Mouse (Mus musculus): ENCODE measurements around the gene Nxn. TPM values are rescaled to one million over a fixed set of nuclear protein-coding genes. Genes with fewer than 3 reads are reported as not detected.

Nxn gene
- polyA plus RNA-seq, 1 experiment from 2014 or later = 26.0 TPM

GRCm38 (mm10) chr11:76372534-76372933, 26.4 kb downstream of the Nxn start:
- H3K27me3 ChIP-seq (ENCODE audit: insufficient read depth, low read length) = no peaks in the 10 kb centered on the region
- no peak for ATAC-seq (replicated peaks; ENCODE audit: low FRiP score, low read depth)
- no peak overlapping the region for H3K27ac ChIP-seq
- no peaks in the 10 kb centered on the region for H3K36me3 ChIP-seq (ENCODE audit: insufficient read depth, low read length)
- WGBS = 42% methylated on average over 6 of the region's 6 CpGs
- DNase-seq (ENCODE audit: low spot score) = no peak
- peaks cover 29% of the 10 kb centered on the region for H3K4me1 ChIP-seq (replicated peaks; ENCODE audit: insufficient read depth, low read length)
- H3K4me3 ChIP-seq (replicated peaks; ENCODE audit: low read depth, low read length) = no peak overlapping the region
- no peak overlapping the region for H3K4me2 ChIP-seq (ENCODE audit: low read length)
- H3K9ac ChIP-seq (ENCODE audit: low read depth, low read length) = no peak overlapping the region
- TF ChIP-seq CTCF (IDR thresholded peaks at IDR 0.05; ENCODE audit: low read depth) = no peak
- H3K9me3 ChIP-seq (replicated peaks; ENCODE audit: low read length) = no peaks in the 10 kb centered on the region

GRCm38 (mm10) chr11:76372120-76372519, 26.8 kb downstream of the Nxn start:
- no peak overlapping the region for H3K9ac ChIP-seq (ENCODE audit: low read depth, low read length)
- peaks cover 29% of the 10 kb centered on the region for H3K4me1 ChIP-seq (replicated peaks; ENCODE audit: insufficient read depth, low read length)
- no peaks in the 10 kb centered on the region for H3K27me3 ChIP-seq (ENCODE audit: insufficient read depth, low read length)
- WGBS = 53% methylated on average over 2 of the region's 2 CpGs
- H3K4me2 ChIP-seq (ENCODE audit: low read length) = no peak overlapping the region
- no peak for TF ChIP-seq CTCF (IDR thresholded peaks at IDR 0.05; ENCODE audit: low read depth)
- no peak overlapping the region for H3K4me3 ChIP-seq (replicated peaks; ENCODE audit: low read depth, low read length)
- H3K36me3 ChIP-seq (ENCODE audit: insufficient read depth, low read length) = no peaks in the 10 kb centered on the region
- DNase-seq (ENCODE audit: low spot score) = no peak
- no peak for ATAC-seq (replicated peaks; ENCODE audit: low FRiP score, low read depth)
- H3K27ac ChIP-seq = no peak overlapping the region
- H3K9me3 ChIP-seq (replicated peaks; ENCODE audit: low read length) = no peaks in the 10 kb centered on the region

- DNase-seq (ENCODE audit: low spot score) = no peak
- Histone ChIP-seq H3K4me2 (ENCODE audit: low read length) (no peak overlapping the region), H3K9me3 (replicated peaks; ENCODE audit: low read length) (no peaks in the 10 kb centered on the region), H3K4me1 (replicated peaks; ENCODE audit: insufficient read depth, low read length) (peaks cover 23% of the 10 kb centered on the region), H3K36me3 (ENCODE audit: insufficient read depth, low read length) (no peaks in the 10 kb centered on the region), H3K27ac (no peak overlapping the region), H3K4me3 (replicated peaks; ENCODE audit: low read depth, low read length) (no peak overlapping the region), H3K27me3 (ENCODE audit: insufficient read depth, low read length) (no peaks in the 10 kb centered on the region), H3K9ac (ENCODE audit: low read depth, low read length) (no peak overlapping the region)
- no peak for ATAC-seq (replicated peaks; ENCODE audit: low FRiP score, low read depth)
- TF ChIP-seq CTCF (IDR thresholded peaks at IDR 0.05; ENCODE audit: low read depth) = no peak
These were observed 28.4 kb downstream of the Nxn start for GRCm38 (mm10) chr11:76370491-76370890.

- TF ChIP-seq CTCF (IDR thresholded peaks at IDR 0.05; ENCODE audit: low read depth) = no peak
- Histone ChIP-seq H3K9ac (ENCODE audit: low read depth, low read length) (no peak overlapping the region), H3K27me3 (ENCODE audit: insufficient read depth, low read length) (no peaks in the 10 kb centered on the region), H3K27ac (no peak overlapping the region), H3K4me1 (replicated peaks; ENCODE audit: insufficient read depth, low read length) (peaks cover 12% of the 10 kb centered on the region), H3K36me3 (ENCODE audit: insufficient read depth, low read length) (no peaks in the 10 kb centered on the region), H3K9me3 (replicated peaks; ENCODE audit: low read length) (no peaks in the 10 kb centered on the region), H3K4me3 (replicated peaks; ENCODE audit: low read depth, low read length) (no peak overlapping the region), H3K4me2 (ENCODE audit: low read length) (no peak overlapping the region)
- no peak for ATAC-seq (replicated peaks; ENCODE audit: low FRiP score, low read depth)
- no peak for DNase-seq (ENCODE audit: low spot score)
- WGBS = 89% methylated on average over 15 of the region's 15 CpGs
These were observed 32.2 kb downstream of the Nxn start for GRCm38 (mm10) chr11:76366720-76367119.

- DNase-seq (ENCODE audit: low spot score) (no peak), ATAC-seq (replicated peaks; ENCODE audit: low FRiP score, low read depth) (no peak)
- H3K27me3 ChIP-seq (ENCODE audit: insufficient read depth, low read length) = no peaks in the 10 kb centered on the region
- peak overlapping the region; percentile 26 for H3K27ac ChIP-seq
- no peaks in the 10 kb centered on the region for H3K9me3 ChIP-seq (replicated peaks; ENCODE audit: low read length)
- WGBS = 61% methylated on average over 5 of the region's 5 CpGs
- H3K4me1 ChIP-seq (replicated peaks; ENCODE audit: insufficient read depth, low read length) = peaks cover 12% of the 10 kb centered on the region
- TF ChIP-seq CTCF (IDR thresholded peaks at IDR 0.05; ENCODE audit: low read depth) = no peak
- H3K4me3 ChIP-seq (replicated peaks; ENCODE audit: low read depth, low read length) = no peak overlapping the region
- no peaks in the 10 kb centered on the region for H3K36me3 ChIP-seq (ENCODE audit: insufficient read depth, low read length)
- H3K4me2 ChIP-seq (ENCODE audit: low read length) = no peak overlapping the region
- no peak overlapping the region for H3K9ac ChIP-seq (ENCODE audit: low read depth, low read length)
These were observed 34.9 kb downstream of the Nxn start for GRCm38 (mm10) chr11:76364038-76364437.

DNA sequence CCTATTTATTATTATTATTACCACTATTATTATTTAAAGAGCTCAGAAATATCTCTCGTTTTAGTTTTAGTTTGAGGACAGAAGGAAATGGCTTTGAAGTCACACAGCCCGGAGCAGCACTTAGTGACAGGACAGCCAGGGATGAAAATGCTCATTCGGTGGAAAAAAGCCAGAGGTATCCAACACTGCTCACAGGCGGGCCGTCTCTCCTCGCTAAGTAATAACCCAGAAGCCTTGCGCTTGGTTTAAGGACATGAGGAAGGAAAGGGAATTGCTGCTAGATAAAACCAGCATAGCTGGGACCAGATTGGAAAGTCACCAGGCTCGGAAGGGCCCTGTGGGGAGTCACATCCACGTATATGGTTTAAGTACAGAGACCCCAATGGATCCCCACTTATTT, 35.3 kb downstream of the Nxn start:
- Histone ChIP-seq H3K27ac (peak overlapping the region; percentile 26), H3K9ac (ENCODE audit: low read depth, low read length) (no peak overlapping the region), H3K4me3 (replicated peaks; ENCODE audit: low read depth, low read length) (no peak overlapping the region), H3K4me1 (replicated peaks; ENCODE audit: insufficient read depth, low read length) (peaks cover 12% of the 10 kb centered on the region), H3K9me3 (replicated peaks; ENCODE audit: low read length) (no peaks in the 10 kb centered on the region), H3K27me3 (ENCODE audit: insufficient read depth, low read length) (no peaks in the 10 kb centered on the region), H3K36me3 (ENCODE audit: insufficient read depth, low read length) (no peaks in the 10 kb centered on the region), H3K4me2 (ENCODE audit: low read length) (no peak overlapping the region)
- DNase-seq (ENCODE audit: low spot score) (peak; percentile 72), ATAC-seq (replicated peaks; ENCODE audit: low FRiP score, low read depth) (no peak)
- TF ChIP-seq CTCF (IDR thresholded peaks at IDR 0.05; ENCODE audit: low read depth) = no peak
- WGBS = 15% methylated on average over 9 of the region's 9 CpGs

GRCm38 (mm10) chr11:76363178-76363577, 35.8 kb downstream of the Nxn start:
- 0 out of 2 replicates have a peak, but pooled peaks have one; percentile 40 for ATAC-seq (replicated peaks; ENCODE audit: low FRiP score, low read depth)

More at GRCm38 (mm10) chr11:76363178-76363577, 35.8 kb downstream of the Nxn start:
- Histone ChIP-seq H3K27me3 (ENCODE audit: insufficient read depth, low read length) (no peaks in the 10 kb centered on the region), H3K36me3 (ENCODE audit: insufficient read depth, low read length) (no peaks in the 10 kb centered on the region), H3K27ac (peak overlapping the region; percentile 26), H3K9me3 (replicated peaks; ENCODE audit: low read length) (no peaks in the 10 kb centered on the region), H3K4me3 (replicated peaks; ENCODE audit: low read depth, low read length) (no peak overlapping the region), H3K4me2 (ENCODE audit: low read length) (no peak overlapping the region), H3K4me1 (replicated peaks; ENCODE audit: insufficient read depth, low read length) (peaks cover 13% of the 10 kb centered on the region), H3K9ac (ENCODE audit: low read depth, low read length) (no peak overlapping the region)
- 15% methylated on average over 6 of the region's 6 CpGs for WGBS
- TF ChIP-seq CTCF (IDR thresholded peaks at IDR 0.05; ENCODE audit: low read depth) = no peak
- DNase-seq (ENCODE audit: low spot score) = peak; percentile 52
